Mouse (Mus musculus): ENCODE measurements around the gene Fas.

Gene Fas

GRCm38 (mm10) chr19:34289948-34290789, at the start of gene Fas:
Fas (plus strand) TSS chr19:34290666.
- DNase-seq = peak; percentile 59 to 73

GRCm38 (mm10) chr19:34241247-34241915, 49.1 kb upstream of the Fas start:
- DNase-seq = no peak

GRCm38 (mm10) chr19:34242925-34243324, 47.5 kb upstream of the Fas start:
- no peak for DNase-seq

GRCm38 (mm10) chr19:34244056-34244455, 46.4 kb upstream of the Fas start:
- peak in 1 of 2 experiments; percentile 53 for DNase-seq

GRCm38 (mm10) chr19:34248558-34248957, 41.9 kb upstream of the Fas start:
- no peak for DNase-seq

GRCm38 (mm10) chr19:34250621-34251020, 39.8 kb upstream of the Fas start:
- no peak for DNase-seq

GRCm38 (mm10) chr19:34251900-34252299, 38.6 kb upstream of the Fas start:
- DNase-seq = no peak

- no peak for DNase-seq
Measured at GRCm38 (mm10) chr19:34252450-34252849, 38.0 kb upstream of the Fas start.

GRCm38 (mm10) chr19:34254101-34254879, 36.2 kb upstream of the Fas start:
- DNase-seq = peak; percentile 37 to 47

- DNase-seq = no peak
Measured at GRCm38 (mm10) chr19:34254880-34255681, 35.4 kb upstream of the Fas start, which contains the start of gene Acta2. Acta2 (minus strand) TSS chr19:34255590.

- no peak for DNase-seq
Measured at GRCm38 (mm10) chr19:34256149-34256548, 34.3 kb upstream of the Fas start.

- no peak for DNase-seq
Measured at GRCm38 (mm10) chr19:34256936-34257335, 33.5 kb upstream of the Fas start.

GRCm38 (mm10) chr19:34262273-34262974, 28.0 kb upstream of the Fas start:
- DNase-seq = no peak

GRCm38 (mm10) chr19:34265604-34266193, 24.8 kb upstream of the Fas start:
- DNase-seq = no peak

- no peak for DNase-seq
Measured at GRCm38 (mm10) chr19:34268991-34269390, 21.5 kb upstream of the Fas start.

GRCm38 (mm10) chr19:34270106-34270726, 20.2 kb upstream of the Fas start:
- no peak for DNase-seq

GRCm38 (mm10) chr19:34270824-34271464, 19.5 kb upstream of the Fas start:
- DNase-seq = no peak

- no peak for DNase-seq
Measured at GRCm38 (mm10) chr19:34273073-34273472, 17.4 kb upstream of the Fas start.

- DNase-seq = no peak
Measured at GRCm38 (mm10) chr19:34278078-34278477, 12.4 kb upstream of the Fas start.

GRCm38 (mm10) chr19:34283614-34284013, 6.9 kb upstream of the Fas start:
- no peak for DNase-seq

All from spleen, adult 18-20 months (tissue).